Mouse (Mus musculus) WW6 (cell line): ENCODE data around the gene Otulin.

ENCODE experiments used
- DNase-seq: peaks from one replicate; pipeline ENCODE4 v3.0.0-alpha.2; 2013; ENCODE audit warnings: low read depth, low spot score

Gene Otulin

DNA sequence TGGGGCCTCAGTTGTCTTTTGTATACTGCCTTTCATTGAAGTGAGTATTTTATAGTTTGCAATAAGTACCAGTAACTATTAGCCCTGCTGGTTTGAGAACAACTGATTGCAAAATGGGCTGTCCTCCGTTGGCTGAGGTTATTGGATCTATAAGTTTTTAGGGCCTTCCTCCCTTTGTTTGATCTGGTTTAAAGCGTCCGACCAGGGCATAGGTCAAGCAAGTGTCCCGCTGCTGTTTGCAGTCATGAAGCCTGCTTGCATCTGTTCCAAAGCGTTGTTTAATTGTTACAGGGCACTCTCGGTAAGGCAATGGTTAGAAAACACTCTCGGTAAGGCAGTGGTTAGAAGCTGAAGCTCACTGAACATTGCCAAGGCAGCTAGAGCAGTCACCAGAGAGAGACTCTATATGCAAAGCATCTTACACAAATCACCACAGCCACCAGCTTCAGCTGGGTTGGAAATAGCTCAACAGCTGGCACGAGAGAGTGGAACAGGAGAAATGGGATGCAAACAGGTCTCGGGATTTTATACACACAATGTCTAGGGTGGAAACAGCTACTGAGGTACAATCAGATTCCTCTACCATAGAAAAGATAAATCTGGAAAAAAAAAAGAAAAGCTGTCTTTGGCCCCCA is 80.0 kb downstream of the Otulin start:
- no peak for DNase-seq

DNA sequence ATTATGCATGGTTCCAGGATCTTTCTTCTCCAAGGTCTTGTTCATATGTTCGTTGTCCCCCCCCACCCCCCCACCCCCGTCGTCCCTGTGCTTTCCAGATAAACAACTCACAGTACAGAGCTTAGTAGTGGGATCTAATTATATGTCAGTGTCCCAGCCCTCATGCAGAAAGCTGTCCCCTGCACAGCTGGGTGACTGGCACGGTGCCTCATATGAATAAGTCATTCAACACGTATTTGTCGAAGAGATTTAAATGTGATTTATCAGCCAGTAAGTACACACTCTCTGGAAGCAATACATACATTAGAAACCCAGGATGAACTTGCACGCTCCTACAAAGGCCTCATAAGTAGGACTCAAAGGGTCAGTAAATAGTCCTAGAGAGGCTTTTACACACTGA is 80.6 kb downstream of the Otulin start:
- DNase-seq, result no peak

DNA sequence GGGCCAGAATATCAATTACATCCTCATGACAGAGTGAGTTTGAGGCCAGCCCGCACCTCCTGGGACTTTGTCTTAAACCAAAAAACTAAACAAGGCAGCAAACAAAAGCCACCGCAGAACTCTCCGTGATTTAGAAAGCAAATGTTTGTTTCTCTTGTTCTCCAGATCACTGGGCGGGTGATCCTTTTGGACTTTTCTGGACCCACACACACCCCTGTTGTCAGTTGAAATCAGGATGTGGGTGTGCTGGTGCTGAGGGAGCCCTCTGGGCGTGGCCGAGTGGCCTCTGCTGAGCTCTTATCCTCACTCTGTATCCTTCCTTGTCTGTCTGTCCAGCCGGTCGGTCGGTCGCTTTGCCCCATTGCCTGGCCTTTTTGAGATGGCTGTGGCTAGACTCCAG is 81.4 kb downstream of the Otulin start:
- DNase-seq, result no peak

DNA sequence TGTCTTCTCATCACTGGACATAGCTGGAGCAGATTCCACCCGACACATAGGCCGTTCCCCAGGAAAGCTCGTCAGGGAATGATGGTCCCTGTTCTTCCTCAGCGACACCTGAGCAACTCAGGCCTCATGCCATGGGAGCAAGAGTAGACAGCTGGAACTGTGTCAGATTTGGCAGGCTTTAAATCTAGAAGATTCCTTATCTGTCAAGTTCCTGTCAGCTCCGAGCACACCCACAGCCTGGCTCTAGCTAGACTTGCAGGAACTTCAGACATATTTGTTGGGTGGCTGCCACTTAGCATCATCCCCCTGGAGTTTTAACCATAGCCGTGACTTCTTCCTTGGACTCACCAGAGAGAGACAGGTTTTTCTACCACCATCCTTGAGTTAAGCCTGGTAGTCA is 82.4 kb downstream of the Otulin start:
- DNase-seq, result no peak

DNA sequence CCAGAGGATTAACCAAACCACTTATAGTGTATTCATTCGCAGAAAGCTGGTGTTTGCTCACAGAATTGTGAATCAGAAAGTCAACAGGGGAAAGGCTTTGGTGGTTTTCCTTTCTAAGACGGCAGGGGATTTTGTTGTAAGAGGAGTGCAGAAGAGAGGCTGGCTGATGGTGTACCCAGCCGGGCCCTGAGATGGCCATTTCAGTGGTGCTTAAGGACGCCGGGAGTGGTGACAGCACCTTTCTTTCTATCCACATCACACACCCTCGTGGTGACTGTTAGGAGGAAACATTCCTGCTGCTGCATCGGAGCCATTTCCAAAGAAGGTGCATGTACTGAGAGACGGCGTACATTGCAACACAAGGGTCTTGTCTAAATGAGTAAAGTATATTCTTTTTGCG is 85.3 kb downstream of the Otulin start:
- DNase-seq, result no peak

DNA sequence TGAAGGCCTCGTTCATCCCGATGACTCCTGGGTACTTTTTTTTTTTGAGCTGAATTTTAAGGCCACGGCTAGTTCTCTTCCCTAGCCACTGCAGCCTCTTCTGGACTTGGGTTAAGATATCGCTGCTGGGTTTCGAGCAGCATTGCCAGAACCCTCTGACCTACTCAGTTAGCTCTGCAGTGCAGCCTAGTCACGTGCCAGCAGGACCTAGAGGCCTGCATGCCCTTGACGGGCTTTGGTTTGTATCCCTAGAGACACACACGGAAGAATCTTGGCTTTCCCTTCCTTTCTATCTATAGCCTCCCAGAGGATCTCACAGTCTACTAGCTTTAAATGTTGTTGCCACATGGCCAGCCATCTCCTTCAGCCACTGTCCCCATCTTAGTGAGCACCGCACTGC is 90.7 kb downstream of the Otulin start:
- no peak for DNase-seq

DNA sequence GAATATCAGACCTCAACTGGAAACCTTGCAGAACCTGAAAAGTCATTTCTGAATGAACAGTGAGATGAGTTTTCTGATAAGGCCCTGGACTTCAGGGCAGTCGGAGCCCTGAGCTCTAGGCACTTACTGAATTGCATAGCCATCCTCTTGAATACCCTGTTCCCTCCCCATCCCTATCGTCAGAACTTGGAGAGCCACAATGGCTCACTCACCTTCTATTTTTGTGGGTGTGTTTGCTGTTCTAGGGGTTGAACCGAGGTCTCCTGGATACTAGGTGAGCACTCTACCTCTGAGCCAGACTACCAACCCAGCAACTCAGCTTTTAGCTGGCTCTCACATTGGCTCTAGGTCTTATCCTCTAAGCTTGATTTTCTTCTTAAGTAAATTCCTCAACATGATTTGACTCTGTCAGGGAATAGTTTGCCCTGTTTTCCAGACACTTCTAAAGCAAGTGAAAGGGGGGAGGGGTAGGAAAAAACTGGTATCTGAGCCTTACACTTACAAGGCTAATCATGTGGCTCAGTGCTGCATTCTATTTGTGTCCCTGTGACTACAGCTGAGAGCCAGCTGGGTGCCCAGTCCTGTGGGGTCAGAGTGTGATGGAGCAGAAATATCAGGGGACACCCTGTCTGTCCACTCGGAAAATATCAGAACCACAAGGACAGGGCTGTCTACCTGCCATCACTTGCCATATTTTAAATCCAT is 92.8 kb downstream of the Otulin start:
- no peak for DNase-seq

DNA sequence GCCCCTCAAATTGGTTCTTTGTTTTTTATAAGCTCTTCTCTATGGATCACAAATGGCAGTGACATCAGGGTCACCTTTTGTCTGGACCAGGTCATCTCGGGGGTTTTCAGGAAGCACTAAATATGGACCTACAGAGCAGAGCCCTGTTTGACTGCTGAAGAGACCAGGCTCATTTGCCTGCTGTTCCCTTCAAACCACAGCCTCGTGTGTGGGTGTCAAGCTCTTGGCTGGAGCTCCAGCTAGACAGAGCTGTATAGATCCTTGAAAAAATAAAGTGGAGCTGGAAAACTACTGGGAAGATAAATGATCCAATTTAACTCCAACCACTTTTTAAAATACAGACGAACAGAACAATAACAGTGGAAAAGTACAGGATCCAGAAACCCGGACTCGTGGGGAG is 93.7 kb downstream of the Otulin start:
- no peak for DNase-seq

DNA sequence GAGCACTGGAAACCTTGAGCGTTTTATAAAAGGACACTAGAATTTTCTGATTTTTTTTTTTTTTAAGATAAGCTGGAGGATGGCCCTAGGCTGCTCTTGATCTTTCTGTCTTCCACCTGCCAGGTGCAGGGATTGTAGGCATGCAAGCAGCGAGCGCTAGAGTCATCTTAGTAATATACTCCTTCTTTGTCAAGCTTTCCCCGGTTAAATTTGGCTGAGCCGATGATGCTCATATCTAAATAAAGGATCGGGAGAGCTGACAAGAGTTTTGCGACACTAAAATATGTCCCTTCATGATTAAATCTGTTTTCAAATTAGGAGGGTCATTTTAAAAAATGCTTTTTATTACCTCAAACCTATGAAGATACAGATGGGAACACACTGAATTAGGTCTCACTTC is 94.3 kb downstream of the Otulin start:
- no peak for DNase-seq

DNA sequence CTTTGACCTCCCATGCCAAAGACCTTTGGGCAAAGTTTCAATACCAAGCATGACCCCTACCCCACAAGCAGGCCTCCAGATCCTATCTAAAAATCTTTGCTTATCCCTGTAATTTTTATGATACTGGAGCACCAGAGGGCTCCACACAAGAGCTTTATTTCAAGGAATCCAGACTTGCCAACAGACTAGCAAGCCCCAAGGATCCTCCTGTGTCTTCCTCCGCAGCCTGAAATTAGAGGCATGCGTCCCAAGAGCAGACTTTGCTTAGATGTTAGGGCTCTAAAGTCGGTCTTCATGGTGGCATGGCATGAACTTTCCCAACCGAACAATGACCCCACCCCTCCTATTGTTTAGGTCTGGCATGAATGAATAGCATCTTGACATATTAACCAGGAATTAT is 94.8 kb downstream of the Otulin start:
- DNase-seq, result no peak

DNA sequence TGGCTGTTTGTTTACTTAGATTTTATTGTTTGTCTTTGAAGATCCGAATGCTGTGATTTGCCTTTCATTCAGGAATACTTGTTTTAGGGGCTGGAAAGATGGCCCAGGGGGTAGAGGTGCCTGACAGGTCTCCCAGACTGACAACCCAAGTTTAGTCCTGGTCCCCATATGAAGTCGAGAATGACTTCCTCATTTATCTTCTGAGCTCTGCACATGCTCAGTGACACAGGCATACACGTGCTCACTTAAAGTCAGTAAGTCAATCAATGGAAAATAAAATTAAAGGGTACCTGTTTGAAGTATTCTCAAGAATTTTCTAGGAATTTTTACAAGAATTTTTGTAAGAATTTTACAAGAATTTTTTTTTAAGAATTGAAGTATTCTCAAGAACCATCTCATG is 97.5 kb downstream of the Otulin start:
- DNase-seq, result no peak

DNA sequence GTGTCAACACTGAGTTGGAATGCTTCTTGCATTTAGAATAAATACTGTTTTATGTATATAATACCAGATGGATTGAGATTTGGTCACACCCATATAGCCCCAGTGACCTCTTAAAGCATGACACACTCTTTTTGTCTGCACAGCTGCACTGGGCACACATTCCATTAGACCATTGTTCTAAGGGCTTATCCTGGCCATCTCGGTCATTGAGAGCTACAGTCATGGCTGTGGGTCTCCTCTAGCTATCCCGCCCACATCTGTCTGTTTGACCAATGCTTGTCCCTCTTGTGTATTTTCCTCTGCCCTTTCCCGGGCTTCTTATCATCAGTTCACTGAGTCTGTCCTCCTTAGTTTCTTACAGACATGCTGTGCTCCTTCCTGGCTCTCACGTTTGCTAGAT is 100.5 kb downstream of the Otulin start:
- DNase-seq, result no peak

DNA sequence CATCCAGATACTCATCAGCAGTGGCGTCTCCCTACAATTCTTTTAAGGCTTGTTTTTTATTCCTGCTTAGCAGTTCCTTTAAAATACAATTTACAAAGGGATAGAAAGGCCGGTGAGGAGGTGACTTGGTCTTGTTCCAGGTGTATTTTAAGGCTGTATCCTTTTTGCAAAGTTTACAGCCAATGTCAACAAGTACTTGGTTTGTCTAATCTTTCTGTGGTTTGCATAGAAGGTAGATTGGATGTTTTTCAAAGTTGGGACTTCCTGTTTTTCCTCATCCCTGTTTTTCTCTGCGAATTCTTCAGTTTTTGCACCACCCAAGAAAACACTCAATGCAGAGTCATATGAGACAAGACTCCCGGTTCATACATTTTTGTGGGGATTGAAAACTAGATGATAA is 101.6 kb downstream of the Otulin start:
- no peak for DNase-seq

DNA sequence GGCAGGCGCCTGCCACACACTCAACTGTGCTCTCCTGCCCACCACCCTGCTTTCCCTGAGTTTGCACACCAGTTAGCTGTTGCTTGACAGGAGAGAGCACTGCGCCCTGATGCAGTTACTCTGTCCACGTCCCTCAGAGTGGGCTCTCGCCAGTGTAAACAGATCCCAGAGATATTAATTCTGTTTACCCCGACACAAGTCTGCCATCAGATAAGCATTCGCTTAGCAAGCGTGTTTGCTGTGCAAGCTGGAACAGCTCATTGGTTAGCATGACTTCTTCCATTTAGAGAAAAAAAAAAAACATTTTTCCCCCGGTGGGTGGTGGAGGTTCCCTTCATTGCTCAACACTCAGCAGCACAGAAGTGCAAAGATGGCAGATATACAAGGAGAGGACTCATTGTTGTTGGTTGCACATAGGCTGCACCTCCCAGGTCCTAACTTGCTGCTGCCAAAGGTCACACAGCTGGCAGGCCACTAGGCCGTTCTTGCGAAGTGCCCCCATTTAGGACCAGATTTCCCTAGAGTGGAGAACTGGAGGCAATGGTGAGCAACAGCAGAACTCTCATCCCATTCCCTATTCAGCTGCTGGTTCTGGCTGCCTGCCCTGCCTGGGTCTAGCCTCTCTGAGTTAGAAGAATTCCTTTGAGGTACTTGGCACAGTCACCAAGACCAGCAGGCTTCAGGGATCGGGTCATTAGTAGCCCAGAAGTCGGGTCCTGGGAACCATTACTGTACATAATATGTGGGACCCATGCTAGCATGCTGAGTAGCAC is 105.1 kb downstream of the Otulin start:
- DNase-seq, result no peak

DNA sequence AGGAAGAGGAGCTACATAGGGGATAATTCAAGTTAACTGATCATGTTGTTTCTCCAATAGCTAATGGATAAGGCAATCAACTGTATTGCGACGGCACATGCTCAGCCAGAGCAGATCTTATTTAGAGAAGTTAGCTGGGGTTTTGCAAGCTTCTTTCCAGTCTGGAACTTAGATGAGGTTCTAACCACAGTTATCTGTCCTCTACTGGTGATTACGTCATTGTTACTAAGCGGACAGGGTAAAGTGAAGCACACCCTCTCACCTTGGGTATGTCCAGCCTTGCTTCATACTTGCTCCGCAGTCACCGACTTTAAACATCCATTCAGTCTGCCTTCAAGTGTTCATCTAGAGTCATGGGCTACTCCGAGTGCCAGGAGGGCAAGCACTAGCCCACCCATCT is 110.6 kb downstream of the Otulin start:
- DNase-seq, result no peak

DNA sequence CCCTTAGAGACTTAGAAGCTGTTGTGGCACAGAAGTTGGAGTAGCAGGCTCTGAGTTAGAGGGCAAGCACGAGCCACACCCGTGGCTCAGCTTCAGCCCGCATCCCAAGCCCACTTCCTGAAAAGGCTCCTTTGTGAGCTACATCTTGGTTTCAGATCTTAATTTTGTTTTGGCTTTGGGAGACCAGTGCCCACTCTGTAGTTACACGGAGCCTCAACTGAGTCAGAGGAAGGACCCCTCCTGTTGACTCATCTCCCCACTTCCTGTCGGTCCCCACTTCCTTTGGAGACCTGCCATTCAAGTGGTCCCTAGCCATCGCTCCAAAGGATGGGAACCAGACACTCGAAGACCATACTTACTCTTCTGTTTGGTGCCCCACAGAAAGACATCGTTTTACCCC is 112.5 kb downstream of the Otulin start:
- DNase-seq, result no peak

DNA sequence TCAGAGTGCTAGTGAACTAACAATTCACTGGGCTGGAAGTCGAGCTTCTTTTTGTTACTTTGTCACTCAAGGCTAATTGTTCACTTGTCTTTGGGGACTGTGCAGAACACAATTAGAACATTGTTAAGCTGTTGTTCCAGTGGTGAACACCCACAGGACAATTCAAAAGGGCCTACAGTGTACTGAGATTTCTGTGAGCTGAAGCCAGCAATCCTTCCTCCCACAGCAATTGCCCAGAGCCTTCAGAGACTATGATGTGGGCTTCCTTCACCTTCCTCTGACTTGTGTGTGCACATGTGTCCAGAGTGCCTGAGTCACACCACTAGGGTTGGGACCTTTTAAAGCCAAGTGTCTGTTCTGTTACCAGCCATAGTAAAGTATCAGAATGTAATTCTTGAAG is 113.6 kb downstream of the Otulin start:
- DNase-seq, result no peak

DNA sequence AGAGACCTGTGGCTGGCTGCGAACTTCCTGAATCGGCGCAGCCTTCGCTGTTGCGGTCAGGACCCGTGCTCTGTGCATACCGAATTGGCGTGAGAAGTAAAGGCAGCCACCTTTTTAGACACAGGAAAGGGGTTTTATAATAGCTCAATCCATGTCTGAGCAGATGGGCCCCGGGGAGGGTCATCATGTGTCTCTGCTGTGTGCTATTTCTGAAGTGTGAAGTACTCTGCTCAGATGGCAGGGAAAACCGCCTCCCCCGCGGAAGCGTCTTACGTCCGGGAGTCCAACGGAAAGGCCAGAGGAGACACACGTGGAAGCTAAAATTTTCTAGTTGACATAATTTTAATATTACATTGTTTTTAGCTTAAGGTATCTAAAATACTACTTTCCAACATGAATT is 121.5 kb downstream of the Otulin start:
- no peak for DNase-seq

DNA sequence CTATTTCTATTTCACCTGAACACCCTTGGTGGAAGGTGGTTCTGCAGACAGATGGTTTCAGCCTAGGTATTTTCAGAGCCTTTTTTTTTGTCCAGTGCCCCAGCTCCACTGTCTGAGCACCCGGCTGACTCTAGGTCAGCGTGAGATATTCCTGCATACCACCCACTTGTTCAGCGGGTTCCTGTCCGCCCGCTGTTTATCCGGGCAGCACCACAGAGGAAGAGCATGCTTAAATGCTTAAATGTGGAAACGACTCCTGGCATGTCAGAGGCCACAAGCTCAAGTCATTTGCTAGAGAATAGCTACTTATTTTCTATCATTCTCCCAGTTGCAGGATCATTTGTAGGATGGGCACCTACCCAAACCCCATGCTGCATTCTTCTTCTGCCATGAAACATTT is 122.3 kb downstream of the Otulin start:
- no peak for DNase-seq

DNA sequence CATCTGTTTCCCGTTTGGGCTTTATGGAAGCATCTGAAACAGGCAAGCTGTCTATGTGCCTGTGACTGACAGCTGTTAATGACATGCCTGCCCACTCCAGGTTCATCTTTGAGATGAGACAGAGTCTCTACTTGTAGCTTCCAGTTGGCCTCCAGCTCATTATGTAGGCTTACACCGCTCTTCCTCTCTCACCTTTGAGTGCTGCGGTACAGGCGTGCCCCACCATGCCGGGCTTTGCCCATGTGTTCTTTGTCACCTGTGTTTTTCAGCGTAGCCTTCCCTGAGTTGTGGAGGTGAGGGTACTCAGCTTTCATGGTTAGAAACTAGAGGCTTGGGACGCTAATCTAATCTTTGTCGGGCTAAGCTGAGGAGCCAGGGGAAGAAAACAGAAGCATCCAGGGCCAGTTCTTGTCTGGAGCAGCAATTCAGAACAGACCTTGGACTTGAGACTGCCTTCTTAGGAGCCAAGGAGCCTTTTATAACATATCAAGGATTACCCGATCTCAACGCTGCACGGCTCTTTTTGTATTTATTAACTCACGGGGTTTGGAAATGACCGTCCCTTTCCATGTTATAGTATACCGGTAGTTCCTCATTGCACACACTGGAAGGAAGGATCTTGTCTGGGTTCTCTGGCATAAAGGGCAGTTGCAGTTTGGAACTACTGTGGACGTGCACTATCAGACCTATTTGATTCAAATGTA is 123.4 kb downstream of the Otulin start:
- no peak for DNase-seq

DNA sequence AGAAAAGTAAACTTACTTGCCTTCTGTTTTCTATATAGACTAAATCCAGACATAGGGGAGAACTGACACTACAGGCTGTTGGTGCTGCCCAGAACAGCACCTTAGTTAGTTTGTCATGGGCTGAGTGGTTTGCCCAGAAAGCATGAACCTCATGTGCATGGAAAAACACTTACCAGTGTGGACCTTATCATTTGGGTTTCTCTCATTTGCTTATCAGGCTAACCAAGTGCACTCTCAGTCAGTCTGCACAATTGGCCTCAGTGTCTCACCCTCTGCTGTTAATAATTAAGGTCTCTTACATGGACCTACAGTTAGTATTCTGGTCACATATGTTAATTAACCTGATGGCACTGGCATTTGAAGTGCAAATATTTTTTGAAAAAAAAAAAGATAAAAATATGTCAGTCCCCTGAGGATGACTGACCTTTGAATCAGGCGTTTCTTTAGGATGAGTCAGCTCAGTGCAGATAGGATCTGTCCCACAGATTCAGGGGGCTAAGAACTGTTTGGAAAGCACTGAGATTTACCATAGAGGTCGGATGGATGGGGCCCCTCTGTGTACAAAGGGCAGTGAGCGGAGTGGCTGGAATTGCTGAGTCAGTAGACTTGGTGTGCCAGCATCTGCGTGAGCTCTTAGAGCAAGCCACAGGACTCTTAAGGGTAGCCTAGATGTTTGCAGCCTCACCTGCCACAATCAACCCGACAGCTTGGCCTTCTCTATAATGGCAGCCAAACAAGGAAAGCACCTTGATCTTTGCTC is 124.2 kb downstream of the Otulin start:
- DNase-seq, result no peak
